Mouse (Mus musculus): ENCODE measurements around the gene Tdrd9.

Gene Tdrd9

DNA sequence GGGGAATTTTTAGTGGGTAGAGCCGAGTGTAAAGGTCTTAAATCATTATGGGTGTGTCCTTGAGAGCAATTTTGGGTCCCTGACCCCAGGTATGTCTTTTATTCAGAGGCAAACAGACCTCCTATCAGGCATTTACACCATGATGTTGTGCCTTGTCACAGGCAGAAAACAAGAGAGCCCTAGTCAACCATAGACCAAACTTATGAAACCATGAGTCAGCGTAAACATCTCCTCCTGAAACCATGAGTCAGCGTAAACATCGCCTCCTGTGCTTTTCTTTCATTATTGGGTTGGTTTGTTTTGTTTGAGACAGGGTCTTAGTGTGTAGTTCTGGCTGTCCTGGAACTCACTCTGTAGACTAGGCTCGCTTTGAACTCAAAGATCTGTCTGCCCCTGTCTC is 131.8 kb downstream of the Tdrd9 start:
- DNase-seq (ENCODE audit: extremely low read depth, low read depth), result no peak

DNA sequence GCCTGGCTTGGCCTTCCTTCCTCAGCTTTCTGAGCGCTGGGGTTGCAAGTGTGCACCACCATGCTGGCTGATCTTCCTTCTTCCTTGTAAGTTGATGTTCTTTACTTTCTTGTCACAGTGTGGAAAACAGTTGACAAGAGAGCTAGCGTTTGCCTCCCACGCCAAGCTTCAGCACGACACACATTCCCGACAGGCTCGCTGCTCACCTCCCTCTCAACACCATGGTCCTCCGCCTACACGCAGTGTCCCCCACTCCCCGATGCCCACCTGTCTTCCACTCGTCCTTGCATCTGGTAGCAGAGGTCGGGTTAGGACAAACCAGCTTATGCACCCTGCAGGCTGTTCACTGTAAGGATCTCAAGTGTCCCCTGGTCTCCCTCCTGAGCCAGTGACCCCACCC is 133.5 kb downstream of the Tdrd9 start:
- DNase-seq (ENCODE audit: extremely low read depth, low read depth), result no peak

DNA sequence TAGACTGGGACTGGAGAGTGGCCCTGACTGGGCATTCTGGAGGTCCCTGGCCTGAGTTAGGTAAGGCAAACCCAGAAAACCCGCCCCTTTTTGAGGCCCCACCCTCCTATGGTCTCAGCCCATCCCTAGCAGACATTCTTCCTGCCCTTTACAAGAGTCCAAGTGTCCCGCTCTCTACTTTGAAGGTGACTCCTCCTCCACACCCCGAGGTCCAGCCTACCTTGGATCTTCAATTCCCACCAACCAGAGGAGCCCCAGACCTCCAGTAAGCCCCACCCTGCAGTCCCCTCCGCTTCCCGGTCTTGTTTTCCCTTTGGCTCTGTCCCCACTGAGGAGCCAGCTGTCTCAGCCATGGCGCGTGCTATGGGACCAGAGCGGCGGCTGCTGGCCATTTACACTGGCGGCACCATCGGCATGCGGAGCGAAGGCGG is 135.2 kb downstream of the Tdrd9 start, which contains the start of gene Aspg:
TSS of gene Aspg (plus strand) at position 139 of the 431 bp plus-strand sequence.
- DNase-seq (ENCODE audit: extremely low read depth, low read depth), result no peak

DNA sequence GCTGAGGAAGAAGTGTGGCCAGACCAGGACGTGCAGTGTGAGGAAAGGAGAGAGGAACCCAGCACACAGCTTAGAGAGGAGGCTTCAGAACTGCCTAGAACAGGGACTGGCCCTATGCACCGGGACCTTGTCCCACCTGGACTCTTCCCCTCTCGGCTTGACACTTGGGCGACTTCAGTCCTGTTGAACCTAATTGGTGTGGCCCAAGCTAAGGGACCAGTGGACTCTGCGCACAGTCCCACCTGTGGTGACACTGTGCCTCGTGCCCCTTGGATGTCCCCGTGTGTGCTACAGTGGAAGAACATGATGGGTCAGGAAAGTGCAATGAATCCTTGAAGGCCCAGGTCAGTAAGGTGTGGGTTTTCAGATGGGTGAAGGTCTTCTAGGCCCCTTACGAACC is 136.3 kb downstream of the Tdrd9 start:
- DNase-seq (ENCODE audit: extremely low read depth, low read depth), result no peak

DNA sequence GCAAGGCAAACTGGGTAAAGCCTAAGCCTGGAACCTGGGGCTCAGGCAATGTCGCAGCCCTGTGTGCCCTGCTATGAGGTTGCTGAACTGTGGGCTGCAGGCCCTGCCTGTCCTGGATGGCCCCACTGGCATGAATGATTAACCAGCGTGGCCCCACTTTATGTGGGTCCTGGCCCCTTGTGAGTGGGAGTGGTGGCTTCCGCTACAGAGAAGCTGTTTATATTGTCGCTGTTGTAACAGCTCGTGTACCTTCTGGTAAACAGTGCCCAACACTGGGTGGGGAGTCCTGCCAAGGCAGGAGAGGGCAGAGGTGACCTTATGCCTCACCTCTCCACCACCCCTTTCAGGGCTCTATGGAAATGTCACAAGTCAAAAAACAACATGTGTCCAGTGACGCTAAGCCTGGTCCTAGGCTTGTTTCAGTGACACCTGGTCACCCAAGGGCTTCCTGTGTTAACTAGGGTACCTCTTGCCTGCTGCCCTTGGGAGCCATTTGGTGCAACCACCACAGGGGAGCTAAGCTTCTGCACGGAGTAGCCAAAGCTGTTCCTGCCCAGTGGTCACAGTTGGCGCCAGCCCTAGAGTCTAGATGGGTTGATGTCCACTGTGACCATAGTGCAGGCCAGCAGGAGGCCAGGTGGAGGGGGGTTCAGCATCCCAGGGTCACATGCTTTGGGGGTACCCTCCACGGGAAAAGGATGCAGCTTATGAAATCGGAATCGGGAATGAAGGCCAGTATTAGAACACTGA is 137.5 kb downstream of the Tdrd9 start:
- no peak for DNase-seq (ENCODE audit: extremely low read depth, low read depth)

DNA sequence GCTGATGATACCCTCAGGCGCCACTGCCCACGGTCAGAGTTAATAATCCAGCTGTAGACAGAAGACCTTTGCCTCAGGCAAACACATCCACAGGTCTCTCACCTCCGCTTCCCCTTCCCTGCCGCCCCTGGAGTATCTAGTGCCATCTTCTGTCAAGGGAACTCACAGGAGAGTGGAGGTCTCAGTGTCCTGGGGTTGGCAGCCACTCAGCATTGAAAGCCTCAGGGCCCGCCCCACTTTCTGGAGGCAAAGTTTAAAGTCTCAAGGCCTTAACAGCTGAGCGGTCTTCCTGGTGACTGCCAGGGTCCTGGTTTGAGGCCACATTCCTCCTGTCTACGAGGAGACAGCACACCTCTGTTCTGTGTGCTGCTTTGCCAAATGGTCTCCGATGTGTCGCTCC is 138.3 kb downstream of the Tdrd9 start:
- DNase-seq (ENCODE audit: extremely low read depth, low read depth), result no peak

DNA sequence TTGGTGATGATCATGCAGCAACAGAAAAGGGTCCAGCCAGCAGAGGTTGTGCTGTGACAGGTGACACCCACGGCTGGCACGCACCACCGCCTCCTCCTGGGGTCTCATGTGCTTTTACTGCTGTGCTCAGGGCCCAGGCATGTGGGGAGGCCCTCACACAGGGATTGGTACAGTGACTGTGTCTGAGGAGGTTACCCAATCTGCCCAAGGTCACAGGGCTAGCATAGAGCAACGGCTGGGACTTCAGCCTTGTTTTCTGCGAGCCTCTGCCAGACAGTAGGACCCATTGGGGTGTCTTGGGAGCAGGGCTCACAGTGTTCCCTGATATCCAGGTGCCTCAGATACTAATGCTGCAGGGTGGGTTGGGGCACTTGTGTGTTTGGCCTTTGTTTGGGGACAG is 140.0 kb downstream of the Tdrd9 start:
- DNase-seq (ENCODE audit: extremely low read depth, low read depth), result no peak

DNA sequence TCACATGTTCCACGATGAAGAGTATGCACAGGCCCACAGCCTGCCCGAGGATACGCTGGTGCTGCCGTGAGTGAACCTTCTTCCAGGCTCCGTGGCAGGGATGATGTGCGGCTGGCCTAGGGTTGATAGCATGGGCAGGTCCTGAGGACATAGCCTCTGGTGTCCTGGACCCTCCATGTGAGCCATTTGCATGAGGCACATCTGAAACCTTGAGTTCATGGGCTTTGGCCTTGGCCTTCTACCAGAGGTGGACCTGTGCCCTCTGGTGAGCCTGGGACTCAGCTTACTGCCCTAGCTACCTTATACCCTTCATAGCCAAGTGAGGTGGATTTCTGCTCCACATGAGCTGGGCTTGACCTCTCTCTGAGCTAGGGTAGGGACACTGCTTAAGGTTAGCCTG is 140.9 kb downstream of the Tdrd9 start:
- no peak for DNase-seq (ENCODE audit: extremely low read depth, low read depth)

DNA sequence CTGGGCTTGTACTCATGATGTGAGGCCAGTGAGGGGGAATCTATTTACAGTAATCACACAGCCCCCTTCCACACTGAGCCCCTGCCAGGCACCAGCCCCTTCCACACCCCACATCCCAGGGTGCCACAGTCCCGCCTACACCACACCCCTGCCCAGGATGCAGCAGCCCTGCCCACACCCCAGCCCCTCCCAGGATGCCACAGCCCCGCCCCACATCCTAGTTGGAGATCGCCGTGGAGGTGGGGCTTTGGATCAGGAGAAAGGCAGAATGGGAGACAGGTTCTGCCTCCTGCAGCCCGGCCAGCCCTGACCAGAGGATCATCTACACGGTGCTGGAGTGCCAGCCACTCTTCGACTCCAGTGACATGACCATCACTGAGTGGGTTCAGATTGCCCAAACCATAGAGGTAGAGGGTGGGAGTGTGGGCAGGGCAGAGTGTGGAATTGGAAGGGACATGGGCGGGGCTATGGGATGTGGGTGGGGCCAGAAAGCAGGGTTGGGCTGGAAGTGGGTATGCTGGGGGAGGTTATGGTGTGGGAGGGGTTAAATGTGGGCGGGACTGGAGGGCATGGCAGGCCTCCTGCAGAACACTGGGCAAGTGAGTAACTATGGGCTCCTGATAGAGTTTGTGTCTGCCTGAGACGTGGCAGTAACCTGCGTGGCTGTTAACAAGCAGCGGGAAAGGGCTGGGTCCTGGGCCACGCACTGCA is 141.5 kb downstream of the Tdrd9 start:
- DNase-seq (ENCODE audit: extremely low read depth, low read depth), result no peak

DNA sequence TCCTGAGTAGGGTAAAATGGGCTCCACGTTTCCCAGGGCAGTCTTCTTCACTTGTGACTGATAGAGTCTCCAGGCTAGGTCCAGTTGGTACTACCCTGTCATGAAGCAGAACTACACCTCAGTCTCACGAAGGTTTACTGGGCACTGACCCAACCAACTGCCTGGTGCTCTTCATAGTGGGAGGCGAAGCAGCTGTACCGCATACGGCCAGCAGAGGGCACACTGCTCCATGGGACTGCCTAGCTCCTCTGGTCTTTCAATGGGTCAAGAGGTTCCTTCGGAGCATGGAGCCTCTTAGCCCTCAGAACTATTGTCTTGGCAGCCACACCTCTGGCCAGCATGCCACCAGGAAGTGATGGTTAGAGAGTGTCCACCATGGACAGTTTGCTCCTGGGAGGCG is 142.4 kb downstream of the Tdrd9 start:
- peak; percentile 44 for DNase-seq (ENCODE audit: extremely low read depth, low read depth)

DNA sequence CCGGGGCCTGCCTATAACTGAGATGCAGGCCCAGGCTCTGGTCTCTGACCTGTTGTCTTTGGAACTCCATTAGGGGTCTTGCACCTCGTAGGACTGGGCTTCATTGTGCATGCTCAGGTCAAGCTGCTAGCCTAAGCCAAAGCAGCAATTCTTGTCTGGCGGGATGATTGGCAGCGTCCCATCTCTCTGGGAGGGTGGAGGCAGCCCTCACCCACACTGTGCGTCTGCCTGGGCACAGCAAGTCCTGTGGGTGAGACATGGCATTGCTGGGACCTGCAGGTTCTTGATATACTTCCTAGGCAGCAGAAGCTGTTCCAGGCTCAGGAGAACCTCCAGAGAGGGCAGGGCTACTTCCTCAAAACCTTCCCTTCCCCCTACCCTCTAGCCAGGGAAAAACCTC is 145.6 kb downstream of the Tdrd9 start:
- no peak for DNase-seq (ENCODE audit: extremely low read depth, low read depth)

DNA sequence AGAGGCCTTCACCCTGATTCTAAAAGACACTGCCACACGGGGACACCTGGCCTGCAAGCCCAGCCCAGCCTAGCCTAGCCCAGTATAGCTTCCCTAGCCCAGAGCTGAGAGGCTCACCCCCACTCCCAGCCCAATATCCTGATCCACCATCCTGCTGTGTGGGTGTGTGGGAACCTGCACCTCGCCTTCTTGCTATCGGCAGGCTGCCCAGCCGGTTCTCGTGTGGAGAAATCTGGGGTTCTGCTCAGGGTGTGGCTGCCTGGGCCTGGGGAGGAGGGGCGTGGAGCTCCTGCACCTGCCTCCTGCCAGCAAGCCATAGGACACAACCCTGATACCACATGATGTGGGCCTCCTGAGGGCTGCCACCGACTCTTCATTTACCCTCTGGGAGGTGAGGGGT is 146.3 kb downstream of the Tdrd9 start:
- no peak for DNase-seq (ENCODE audit: extremely low read depth, low read depth)

Measured in MEL-GATA-1-ER (cell line).